Mouse (Mus musculus): Measurements from ENCODE around the gene Ammecr1.

The Ammecr1 gene

GRCm38 (mm10) chrX:142828184-142828908, 138.2 kb downstream of the Ammecr1 start:
- no peak for DNase-seq

GRCm38 (mm10) chrX:142827644-142828043, 138.9 kb downstream of the Ammecr1 start:
- no peak for DNase-seq

- DNase-seq = no peak
Measured at GRCm38 (mm10) chrX:142825309-142825708, 141.2 kb downstream of the Ammecr1 start.

GRCm38 (mm10) chrX:142821846-142822245, 144.7 kb downstream of the Ammecr1 start:
- peak; percentile 41 for DNase-seq

GRCm38 (mm10) chrX:142821239-142821638, 145.3 kb downstream of the Ammecr1 start:
- no peak for DNase-seq

GRCm38 (mm10) chrX:142818057-142818682, 148.4 kb downstream of the Ammecr1 start:
- DNase-seq = peak; percentile 41

- DNase-seq = peak; percentile 36
Measured at GRCm38 (mm10) chrX:142813146-142813545, 153.4 kb downstream of the Ammecr1 start.

GRCm38 (mm10) chrX:142808411-142808810, 158.1 kb downstream of the Ammecr1 start:
- DNase-seq = peak; percentile 54

GRCm38 (mm10) chrX:142806620-142807061, 159.9 kb downstream of the Ammecr1 start:
- DNase-seq = no peak

- DNase-seq = no peak
Measured at GRCm38 (mm10) chrX:142806126-142806525, 160.4 kb downstream of the Ammecr1 start.

- no peak for DNase-seq
Measured at GRCm38 (mm10) chrX:142804596-142804995, 161.9 kb downstream of the Ammecr1 start.
